Mouse (Mus musculus): ENCODE measurements around the gene Boc.

- TF ChIP-seq GATA1 (IDR thresholded peaks at IDR 0.05; ENCODE audit: borderline replicate concordance, low read length) = no peak
- no peak for TF ChIP-seq FLI1 (IDR thresholded peaks at IDR 0.05; ENCODE audit: low read length)
Observed at GRCm38 (mm10) chr16:44516498-44516897, 42.2 kb downstream of the Boc start.
